Mouse (Mus musculus) cerebellum, adult 9-10 months (tissue): ENCODE results near the gene Ccdc62.
A peak's percentile ranks its signal among the peaks of the same experiment; 100 is the strongest.

Source experiments
- DNase-seq: peaks from one replicate; pipeline ENCODE4 v3.0.0; 2022

The Ccdc62 gene

GRCm38 (mm10) chr5:123980521-123981249 is 50.2 kb downstream of the Ccdc62 start:
- peak; percentile 31 for DNase-seq

GRCm38 (mm10) chr5:123981250-123981554 is 50.7 kb downstream of the Ccdc62 start:
- peak; percentile 20 for DNase-seq

DNA sequence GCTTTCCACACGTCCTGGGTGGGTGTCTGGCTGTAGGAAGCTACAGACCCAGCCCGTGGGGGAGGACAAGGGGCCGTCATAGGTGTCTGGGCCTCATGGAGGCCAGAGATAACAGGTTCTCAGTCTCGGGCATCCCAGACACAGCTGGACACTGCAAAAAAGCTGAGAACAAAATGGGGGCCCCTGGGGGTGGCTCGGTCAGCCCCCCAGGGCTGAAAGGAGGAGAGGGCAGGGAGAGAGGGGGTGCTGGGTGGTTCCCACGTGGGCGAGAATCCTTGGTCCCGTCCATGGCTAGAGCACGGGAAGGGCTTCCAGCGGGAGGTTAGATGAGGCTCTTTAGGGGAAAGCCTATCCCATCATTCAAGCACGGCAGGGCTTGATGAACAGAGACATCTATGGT is 52.4 kb downstream of the Ccdc62 start:
- no peak for DNase-seq

- peak; percentile 18 for DNase-seq
Observed at GRCm38 (mm10) chr5:123985434-123985833, 55.0 kb downstream of the Ccdc62 start.

GRCm38 (mm10) chr5:123986925-123987324 is 56.4 kb downstream of the Ccdc62 start:
- no peak for DNase-seq

DNA sequence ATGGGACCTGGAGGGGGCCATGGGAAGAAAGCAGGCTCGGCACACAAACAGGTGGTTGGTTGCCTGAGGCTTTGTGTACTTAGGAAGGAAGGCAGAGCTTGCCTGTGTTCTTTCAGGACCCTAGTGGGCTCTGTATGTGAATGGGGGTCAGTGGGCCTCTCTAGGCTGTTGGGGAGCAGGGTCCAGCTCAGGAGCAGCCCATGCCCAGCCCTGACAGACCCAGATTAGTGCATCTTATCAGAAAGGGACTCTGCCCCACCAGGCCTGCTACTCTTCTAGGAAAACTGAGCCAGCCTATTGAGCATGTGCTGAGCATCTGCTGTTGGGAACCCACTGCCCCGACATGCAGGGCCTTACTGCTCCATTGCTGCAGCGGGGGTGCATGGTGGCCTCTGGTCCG is 57.0 kb downstream of the Ccdc62 start:
- no peak for DNase-seq

DNA sequence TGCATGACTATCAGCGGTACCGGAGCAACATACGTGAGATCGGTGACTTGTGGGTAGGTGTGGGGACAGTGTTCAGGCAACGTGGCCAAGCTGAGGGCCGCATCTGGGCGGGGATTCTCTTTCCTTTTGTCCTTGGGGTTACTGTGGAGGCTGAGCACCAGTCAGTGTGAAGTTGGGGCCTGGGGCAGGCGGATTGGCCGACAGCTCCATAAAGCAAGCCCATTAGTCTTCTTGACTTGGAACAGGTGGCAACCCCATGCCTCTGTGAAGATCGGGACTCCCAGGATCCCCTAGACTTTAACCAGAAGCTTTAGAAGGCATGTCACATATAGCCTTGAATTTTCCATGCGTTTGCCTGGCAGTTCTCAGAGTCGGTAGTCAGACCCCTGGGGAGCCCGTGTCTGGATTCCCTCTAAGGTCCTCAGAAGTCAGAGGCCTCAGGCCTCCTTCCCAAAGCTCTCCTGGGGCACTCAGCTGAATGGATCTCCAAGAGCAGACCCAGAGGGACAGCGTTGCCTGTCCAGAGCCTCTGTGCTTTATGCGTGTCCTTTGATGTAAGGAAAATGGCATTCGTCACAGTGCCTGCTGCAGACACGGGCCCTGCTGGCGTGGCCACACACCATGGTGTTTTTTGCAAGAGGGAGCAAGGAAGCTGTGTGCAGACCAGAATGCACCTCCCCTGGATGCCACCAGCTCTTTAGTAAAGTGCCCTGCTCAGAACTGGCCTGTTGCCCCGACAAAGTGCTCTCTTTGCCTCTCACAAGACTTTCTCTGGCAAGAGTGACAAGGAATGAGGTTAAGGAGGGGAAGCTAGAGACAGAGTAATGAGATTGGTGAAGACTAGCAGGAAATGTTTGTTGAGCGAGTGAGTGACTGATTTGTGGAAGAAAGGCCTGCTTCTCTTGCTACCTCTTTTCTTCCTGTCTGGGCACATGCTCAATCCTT is 59.7 kb downstream of the Ccdc62 start:
- DNase-seq: no peak

DNA sequence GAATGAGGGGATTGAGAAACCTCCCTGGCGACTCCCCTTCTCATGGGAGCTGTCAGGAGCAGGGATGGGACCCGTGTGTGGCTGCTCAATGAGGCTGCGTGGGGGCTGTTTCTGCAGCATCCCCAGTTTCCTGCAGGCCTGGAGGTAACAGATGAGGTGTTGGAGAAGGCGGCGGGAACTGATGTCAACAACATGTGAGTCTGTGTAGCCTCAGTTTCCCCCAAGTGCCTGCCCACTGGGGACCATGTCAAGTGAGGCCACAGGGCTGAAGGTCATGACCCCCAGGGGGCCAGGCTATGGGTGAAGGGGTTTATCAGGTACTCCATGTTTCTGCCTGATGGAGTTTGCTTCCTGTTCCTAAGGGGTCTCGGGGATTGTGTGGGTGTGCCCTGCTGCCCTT is 60.8 kb downstream of the Ccdc62 start:
- no peak for DNase-seq

- DNase-seq: no peak
Observed at GRCm38 (mm10) chr5:123992193-123992637, 61.7 kb downstream of the Ccdc62 start.

- DNase-seq: peak; percentile 90
Observed at GRCm38 (mm10) chr5:123992794-123993193, 62.3 kb downstream of the Ccdc62 start.

DNA sequence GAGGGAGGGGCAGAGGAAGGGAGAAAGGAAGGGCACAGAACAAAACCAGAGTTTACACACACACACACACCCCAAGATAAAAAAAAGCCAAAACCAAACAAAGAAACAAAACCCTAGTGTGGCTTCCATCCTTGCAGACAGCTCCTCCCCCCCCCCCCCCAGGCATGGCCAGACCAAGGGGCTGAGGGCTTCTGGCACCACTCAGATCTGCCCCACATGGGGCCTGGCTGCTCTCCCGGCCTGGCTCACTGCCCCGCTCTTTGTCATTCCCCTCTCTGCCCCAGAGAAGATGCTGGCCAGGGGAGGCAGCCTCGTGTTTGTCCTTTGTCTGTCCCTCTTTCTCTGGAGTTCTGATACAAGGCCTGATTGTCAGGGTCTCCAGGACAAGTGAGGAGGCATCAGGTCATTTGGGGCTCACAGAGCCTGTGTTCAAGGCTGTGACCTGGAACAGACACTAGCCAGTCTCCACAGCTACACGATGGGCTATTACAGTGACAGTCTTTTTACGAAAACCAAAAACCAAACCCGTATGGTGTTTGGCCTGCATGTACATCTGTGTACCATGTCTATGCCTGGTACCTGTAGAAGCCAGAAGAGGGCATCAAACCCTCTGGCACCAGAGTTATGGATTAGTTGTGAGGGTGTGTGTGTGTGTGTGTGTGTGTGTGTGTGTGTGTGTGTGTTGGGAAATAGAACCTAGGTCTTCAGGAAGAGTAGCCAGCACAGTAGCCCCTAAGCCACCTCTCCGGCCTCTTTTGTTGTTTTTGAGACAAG is 63.0 kb downstream of the Ccdc62 start:
- peak; percentile 78 for DNase-seq

- DNase-seq: no peak
Observed at GRCm38 (mm10) chr5:123994468-123994867, 64.0 kb downstream of the Ccdc62 start.

- no peak for DNase-seq
Observed at GRCm38 (mm10) chr5:123995388-123995787, 64.9 kb downstream of the Ccdc62 start.

- no peak for DNase-seq
Observed at GRCm38 (mm10) chr5:123996194-123996593, 65.7 kb downstream of the Ccdc62 start.

GRCm38 (mm10) chr5:123996695-123997094 is 66.2 kb downstream of the Ccdc62 start:
- no peak for DNase-seq

DNA sequence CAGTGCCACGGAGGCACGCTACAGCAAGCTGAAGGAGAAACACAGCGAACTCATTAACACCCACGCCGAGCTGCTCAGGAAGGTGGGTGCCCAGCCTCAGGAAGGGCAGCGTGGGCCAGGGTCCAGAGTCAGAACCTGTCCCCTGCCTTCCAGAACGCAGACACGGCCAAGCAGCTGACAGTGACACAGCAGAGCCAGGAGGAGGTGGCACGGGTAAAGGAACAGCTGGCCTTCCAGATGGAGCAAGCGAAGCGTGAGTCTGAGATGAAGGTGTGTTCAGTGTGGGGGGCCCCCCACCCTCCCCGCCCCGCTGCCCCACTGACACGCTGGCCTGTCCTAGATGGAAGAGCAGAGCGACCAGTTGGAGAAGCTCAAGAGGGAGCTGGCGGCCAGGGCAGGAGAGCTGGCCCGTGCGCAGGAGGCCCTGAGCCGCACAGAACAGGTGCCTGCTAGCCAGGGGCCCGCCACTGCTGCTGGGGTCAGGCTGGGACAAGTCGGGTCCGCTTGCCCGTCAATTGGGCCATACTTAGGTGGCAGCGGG is 66.8 kb downstream of the Ccdc62 start:
- DNase-seq: peak; percentile 69

- no peak for DNase-seq
Observed at GRCm38 (mm10) chr5:123997811-123998210, 67.3 kb downstream of the Ccdc62 start.

- DNase-seq: no peak
Observed at GRCm38 (mm10) chr5:123998370-123998769, 67.9 kb downstream of the Ccdc62 start.

DNA sequence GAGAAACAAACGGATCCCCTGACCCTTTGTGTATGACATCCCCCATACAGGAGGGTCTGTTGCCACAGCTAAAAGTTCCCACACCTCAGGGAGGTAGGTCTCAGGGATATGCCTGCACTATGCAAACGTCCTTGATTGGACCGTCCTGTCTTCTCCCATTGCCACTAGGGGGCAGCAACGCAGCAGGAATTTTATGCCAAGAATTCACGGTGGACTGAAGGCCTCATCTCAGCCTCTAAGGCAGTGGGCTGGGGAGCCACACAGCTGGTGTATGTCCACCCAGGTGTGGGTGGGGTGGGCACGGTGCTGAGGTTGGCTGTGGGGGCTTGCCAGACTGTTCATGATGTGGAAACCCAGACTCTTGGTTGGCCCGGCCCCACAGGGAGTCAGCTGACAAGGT is 70.3 kb downstream of the Ccdc62 start:
- DNase-seq: peak; percentile 92

DNA sequence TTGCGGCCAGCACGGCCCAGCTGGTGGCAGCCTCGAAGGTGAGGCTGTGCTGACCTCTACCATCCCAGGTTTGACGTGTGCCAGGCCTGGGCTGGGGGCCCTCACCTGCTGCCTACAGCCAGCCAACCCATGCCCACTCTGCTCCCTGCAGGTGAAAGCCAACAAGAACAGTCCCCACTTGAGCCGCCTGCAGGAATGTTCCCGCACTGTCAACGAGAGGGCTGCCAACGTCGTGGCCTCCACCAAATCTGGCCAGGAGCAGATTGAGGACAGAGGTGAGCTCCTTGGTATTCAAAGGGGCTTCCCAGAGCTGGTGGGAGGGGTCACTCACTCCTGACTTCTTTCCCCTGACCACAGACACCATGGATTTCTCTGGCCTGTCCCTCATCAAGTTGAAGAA is 70.8 kb downstream of the Ccdc62 start:
- no peak for DNase-seq

DNA sequence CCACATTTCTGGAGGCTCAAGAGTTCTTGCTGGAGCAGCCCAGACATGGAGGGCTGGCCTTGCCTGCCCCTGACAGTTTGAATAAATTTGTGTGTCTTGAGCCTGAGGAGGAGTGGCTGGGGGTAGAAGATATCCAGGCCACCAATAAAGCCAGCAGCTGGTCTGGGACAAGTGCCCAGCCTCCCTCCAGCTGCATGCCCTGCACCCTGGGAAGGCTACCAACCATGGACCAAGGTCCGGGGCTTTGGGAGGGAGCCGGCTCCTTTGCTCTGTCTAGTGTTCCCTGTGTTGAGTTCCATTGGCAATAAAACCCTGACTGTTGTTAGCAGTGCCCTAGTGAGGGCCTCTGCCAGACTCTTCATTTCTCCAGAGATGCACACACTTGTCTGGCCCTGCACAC is 72.4 kb downstream of the Ccdc62 start:
- no peak for DNase-seq

DNA sequence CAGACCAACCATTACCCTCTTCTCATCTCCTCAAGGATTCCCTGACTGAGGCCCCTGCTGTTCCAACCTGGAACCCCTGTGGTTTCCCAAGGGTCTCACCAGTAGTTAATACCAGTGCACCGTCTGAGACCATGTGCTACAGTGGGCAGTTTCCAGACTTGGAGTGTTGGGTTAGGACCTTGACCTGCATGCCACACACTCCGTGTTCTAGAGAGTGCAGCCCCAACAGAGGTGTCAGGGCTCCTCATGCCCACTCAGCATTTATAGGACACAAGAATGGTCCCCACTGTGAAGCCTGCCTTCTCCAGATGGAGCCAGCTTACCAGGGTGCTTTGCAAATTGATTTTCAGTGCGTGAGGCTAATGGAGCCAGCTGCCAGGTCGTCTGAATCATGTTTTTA is 72.9 kb downstream of the Ccdc62 start:
- DNase-seq: no peak
